Mouse (Mus musculus): ENCODE data around the gene Pnmt. TPM values are rescaled to one million over a fixed set of nuclear protein-coding genes. Genes with fewer than 3 reads are reported as not detected.

The Pnmt gene
- polyA plus RNA-seq, 1 experiment, result 0.40 TPM

DNA sequence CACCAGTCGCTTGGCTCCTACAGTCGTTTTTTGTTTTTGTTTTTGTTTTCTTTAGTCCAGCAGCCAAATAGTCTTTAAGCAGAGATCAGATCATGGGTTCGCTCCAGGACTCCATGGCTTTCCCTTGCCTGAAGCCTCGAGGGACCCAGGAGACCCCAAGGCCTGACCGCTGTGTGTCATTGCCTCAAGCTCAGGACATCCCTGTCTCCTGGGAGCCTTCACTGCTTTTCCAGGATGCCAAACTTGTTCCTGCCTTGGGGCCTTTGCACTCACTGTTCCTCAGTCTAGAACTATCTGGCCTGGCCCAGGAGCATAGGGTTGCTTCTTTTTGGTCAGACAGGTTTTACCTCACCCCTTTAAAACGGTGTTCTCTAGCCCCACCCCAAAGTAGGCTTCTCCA is 20.4 kb downstream of the Pnmt start:
- Histone ChIP-seq H3K27ac (ENCODE audit: insufficient read depth, low read length) (no peak overlapping the region), H3K4me3 (ENCODE audit: insufficient read depth, low read length) (no peak overlapping the region), H3K4me1 (ENCODE audit: control insufficient read depth, insufficient read depth, low read length) (no peaks in the 10 kb centered on the region)
- TF ChIP-seq CTCF (IDR thresholded peaks at IDR 0.05; ENCODE audit: extremely low read depth, insufficient read depth, low read length) (no peak), POLR2A (IDR thresholded peaks at IDR 0.05; ENCODE audit: extremely low read depth, insufficient read depth, low read length) (no peak)

DNA sequence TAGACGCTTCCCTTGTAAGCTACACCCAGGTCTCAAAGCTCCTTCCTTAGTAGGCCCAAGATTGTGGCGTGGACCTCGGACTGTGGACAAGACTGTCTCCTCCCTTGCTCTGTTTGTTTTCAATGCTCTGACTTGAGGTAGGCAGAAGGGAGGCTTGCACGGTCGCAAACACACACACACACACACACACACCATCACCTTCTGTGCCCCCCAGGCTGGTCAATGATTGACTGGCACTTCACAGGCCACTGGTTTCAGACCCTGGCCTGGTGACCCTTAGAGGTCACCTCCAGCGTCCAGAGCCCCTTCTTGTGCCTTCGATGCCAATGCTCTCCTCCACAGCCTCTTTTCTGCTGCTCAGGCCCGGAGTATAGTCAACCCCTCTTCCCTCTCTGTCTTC is 22.6 kb downstream of the Pnmt start:
- Histone ChIP-seq H3K4me1 (ENCODE audit: control insufficient read depth, insufficient read depth, low read length) (no peaks in the 10 kb centered on the region), H3K27ac (ENCODE audit: insufficient read depth, low read length) (no peak overlapping the region), H3K4me3 (ENCODE audit: insufficient read depth, low read length) (no peak overlapping the region)
- no peak for TF ChIP-seq POLR2A (IDR thresholded peaks at IDR 0.05; ENCODE audit: extremely low read depth, insufficient read depth, low read length)

- no peaks in the 10 kb centered on the region for H3K4me1 ChIP-seq (ENCODE audit: control insufficient read depth, insufficient read depth, low read length)
- TF ChIP-seq POLR2A (IDR thresholded peaks at IDR 0.05; ENCODE audit: extremely low read depth, insufficient read depth, low read length) (no peak), CTCF (IDR thresholded peaks at IDR 0.05; ENCODE audit: extremely low read depth, insufficient read depth, low read length) (no peak)
- no peak overlapping the region for H3K4me3 ChIP-seq (ENCODE audit: insufficient read depth, low read length)
- no peak overlapping the region for H3K27ac ChIP-seq (ENCODE audit: insufficient read depth, low read length)
Observed at GRCm38 (mm10) chr11:98409341-98409822, 23.1 kb downstream of the Pnmt start.

DNA sequence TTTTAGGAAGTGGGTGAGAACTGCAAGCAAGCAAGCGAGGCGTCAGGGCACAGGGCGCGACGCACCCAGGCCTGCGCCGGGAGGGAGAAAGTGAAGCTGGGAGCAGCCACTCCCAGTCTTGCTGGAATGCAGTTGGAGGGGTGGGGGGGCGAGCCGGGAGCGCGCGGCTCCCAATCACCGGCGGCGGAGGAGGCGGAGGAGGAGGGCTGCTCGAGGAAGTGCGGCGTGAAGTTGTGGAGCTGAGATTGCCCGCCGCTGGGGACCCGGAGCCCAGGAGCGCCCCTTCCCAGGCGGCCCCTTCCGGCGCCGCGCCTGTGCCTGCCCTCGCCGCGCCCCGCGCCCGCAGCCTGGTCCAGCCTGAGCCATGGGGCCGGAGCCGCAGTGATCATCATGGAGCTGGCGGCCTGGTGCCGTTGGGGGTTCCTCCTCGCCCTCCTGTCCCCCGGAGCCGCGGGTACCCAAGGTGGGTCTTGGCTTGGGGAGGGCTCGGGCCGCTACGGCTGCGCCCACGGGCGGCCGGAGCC is 26.1 kb downstream of the Pnmt start, which contains the start of gene Erbb2:
Gene Erbb2, plus strand, starts transcription at position 198 of the 524 bp plus-strand sequence.
- Histone ChIP-seq H3K4me1 (ENCODE audit: control insufficient read depth, insufficient read depth, low read length) (no peaks in the 10 kb centered on the region), H3K27ac (ENCODE audit: insufficient read depth, low read length) (no peak within 1 kb of the TSS), H3K4me3 (ENCODE audit: insufficient read depth, low read length) (peak within 1 kb of the TSS; percentile 28)
- TF ChIP-seq POLR2A (IDR thresholded peaks at IDR 0.05; ENCODE audit: extremely low read depth, insufficient read depth, low read length) (no peak), CTCF (IDR thresholded peaks at IDR 0.05; ENCODE audit: extremely low read depth, insufficient read depth, low read length) (no peak)

DNA sequence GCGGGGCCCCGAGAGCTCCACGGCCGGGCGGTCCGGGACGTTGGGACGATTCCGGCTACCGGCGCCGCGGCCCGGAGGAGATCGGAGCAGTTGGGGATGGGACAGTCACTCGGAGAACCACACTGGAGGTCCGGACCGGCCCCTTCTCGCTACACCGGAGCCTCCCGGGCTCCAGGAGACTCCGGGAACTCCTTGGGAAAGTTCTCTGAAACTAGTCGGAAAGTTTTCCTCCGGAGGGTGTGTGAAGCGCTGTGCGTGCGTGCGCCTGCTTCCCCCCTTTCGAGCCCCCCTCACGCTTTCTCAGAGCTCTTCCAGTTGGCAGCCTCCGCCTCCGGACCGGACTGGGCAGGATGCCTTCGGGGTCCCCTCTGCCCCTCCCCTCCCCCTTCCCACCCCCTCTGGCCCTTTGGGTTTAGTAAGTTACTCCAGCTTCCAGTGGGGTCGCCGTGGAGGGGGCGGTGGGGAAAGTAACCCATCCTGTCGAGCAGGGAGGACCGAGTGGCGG is 26.6 kb downstream of the Pnmt start:
- Histone ChIP-seq H3K27ac (ENCODE audit: insufficient read depth, low read length) (no peak overlapping the region), H3K4me1 (ENCODE audit: control insufficient read depth, insufficient read depth, low read length) (no peaks in the 10 kb centered on the region), H3K4me3 (ENCODE audit: insufficient read depth, low read length) (peak overlapping the region; percentile 28)
- TF ChIP-seq POLR2A (IDR thresholded peaks at IDR 0.05; ENCODE audit: extremely low read depth, insufficient read depth, low read length), result no peak

GRCm38 (mm10) chr11:98413731-98414130 is 27.5 kb downstream of the Pnmt start:
- TF ChIP-seq CTCF (IDR thresholded peaks at IDR 0.05; ENCODE audit: extremely low read depth, insufficient read depth, low read length), result no peak
- no peak overlapping the region for H3K27ac ChIP-seq (ENCODE audit: insufficient read depth, low read length)
- H3K4me3 ChIP-seq (ENCODE audit: insufficient read depth, low read length), result peak overlapping the region; percentile 28; the same call in 1 of the 2 replicates
- peaks cover 2% of the 10 kb centered on the region; the same call in 1 of the 2 replicates for H3K4me1 ChIP-seq (ENCODE audit: control insufficient read depth, insufficient read depth, low read length)

GRCm38 (mm10) chr11:98414162-98414561 is 27.9 kb downstream of the Pnmt start:
- TF ChIP-seq POLR2A (IDR thresholded peaks at IDR 0.05; ENCODE audit: extremely low read depth, insufficient read depth, low read length) (no peak), CTCF (IDR thresholded peaks at IDR 0.05; ENCODE audit: extremely low read depth, insufficient read depth, low read length) (no peak)
- H3K27ac ChIP-seq (ENCODE audit: insufficient read depth, low read length), result no peak overlapping the region
- H3K4me1 ChIP-seq (ENCODE audit: control insufficient read depth, insufficient read depth, low read length), result peaks cover 2% of the 10 kb centered on the region; the same call in 1 of the 2 replicates
- H3K4me3 ChIP-seq (ENCODE audit: insufficient read depth, low read length), result no peak overlapping the region

DNA sequence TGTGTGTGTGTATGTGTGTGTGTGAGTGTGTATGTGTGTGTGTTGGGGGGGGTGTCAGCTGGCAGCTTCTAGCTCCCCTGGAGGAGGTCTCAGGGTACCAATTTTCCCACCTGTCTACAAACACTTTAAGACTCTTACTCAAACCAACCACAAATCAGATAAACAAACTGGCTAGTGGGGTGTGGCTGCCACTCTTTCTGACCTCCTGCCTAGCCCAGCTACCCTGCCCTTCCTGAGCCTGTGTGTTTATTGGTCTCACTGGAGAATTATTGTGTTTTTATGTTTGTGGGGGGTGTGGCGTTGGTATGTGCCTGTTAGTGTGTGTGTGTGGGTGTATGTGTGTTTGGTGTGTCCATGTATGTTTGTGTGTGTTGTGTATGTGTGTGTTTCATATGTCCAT is 30.8 kb downstream of the Pnmt start:
- H3K4me3 ChIP-seq (ENCODE audit: insufficient read depth, low read length), result no peak overlapping the region
- TF ChIP-seq POLR2A (IDR thresholded peaks at IDR 0.05; ENCODE audit: extremely low read depth, insufficient read depth, low read length) (no peak), CTCF (IDR thresholded peaks at IDR 0.05; ENCODE audit: extremely low read depth, insufficient read depth, low read length) (no peak)
- H3K4me1 ChIP-seq (ENCODE audit: control insufficient read depth, insufficient read depth, low read length), result peaks cover 2% of the 10 kb centered on the region; the same call in 1 of the 2 replicates
- H3K27ac ChIP-seq (ENCODE audit: insufficient read depth, low read length), result no peak overlapping the region

GRCm38 (mm10) chr11:98418273-98418672 is 32.0 kb downstream of the Pnmt start:
- H3K27ac ChIP-seq (ENCODE audit: insufficient read depth, low read length), result no peak overlapping the region
- no peak overlapping the region for H3K4me3 ChIP-seq (ENCODE audit: insufficient read depth, low read length)
- no peak for TF ChIP-seq CTCF (IDR thresholded peaks at IDR 0.05; ENCODE audit: extremely low read depth, insufficient read depth, low read length)
- TF ChIP-seq POLR2A (IDR thresholded peaks at IDR 0.05; ENCODE audit: extremely low read depth, insufficient read depth, low read length), result no peak
- peaks cover 2% of the 10 kb centered on the region; the same call in 1 of the 2 replicates for H3K4me1 ChIP-seq (ENCODE audit: control insufficient read depth, insufficient read depth, low read length)

DNA sequence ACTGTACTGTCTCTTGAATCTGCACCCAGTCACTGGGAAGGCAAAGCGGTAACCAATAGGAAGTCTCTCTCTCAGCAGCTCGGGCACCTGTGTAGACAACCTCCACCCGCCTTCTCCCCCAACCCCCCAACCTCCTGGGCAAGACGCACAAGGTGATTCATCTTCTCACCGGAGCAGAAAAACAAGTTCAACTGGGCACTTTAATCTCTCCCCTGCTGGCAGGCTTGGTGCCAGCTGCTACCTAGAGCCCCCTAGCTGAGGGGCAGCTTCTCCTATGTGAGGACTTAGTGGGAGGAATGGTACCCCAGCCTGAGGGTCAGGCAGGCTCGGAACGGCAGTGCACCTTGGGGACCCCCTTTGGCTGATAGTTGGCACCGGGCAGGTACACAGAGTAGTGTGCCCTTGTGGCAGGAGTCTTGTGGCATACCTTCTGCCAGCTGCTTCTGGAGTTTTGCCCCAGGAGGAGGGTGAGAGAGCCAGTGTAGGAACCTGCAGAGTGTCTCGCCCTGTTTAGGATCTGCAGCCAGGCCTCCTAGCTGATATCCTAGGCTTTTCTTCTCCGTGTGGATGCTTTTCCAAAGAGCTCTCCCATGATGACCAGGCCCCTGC is 32.8 kb downstream of the Pnmt start:
- H3K4me3 ChIP-seq (ENCODE audit: insufficient read depth, low read length), result no peak overlapping the region
- peaks cover 2% of the 10 kb centered on the region; the same call in 1 of the 2 replicates for H3K4me1 ChIP-seq (ENCODE audit: control insufficient read depth, insufficient read depth, low read length)
- TF ChIP-seq CTCF (IDR thresholded peaks at IDR 0.05; ENCODE audit: extremely low read depth, insufficient read depth, low read length) (no peak), POLR2A (IDR thresholded peaks at IDR 0.05; ENCODE audit: extremely low read depth, insufficient read depth, low read length) (no peak)
- H3K27ac ChIP-seq (ENCODE audit: insufficient read depth, low read length), result 0 out of 2 replicates have a peak overlapping the region, but pooled peaks have one; percentile 5
